Mouse (Mus musculus) c-Kit-positive CD71-positive TER-119-negative erythroid progenitor cells, embryonic 14.5 days (primary cell): ENCODE results near the gene Yipf3.

Source experiments
- DNase-seq: peaks from one replicate; pipeline ENCODE4 v3.0.0-alpha.2; 2013; ENCODE audit warnings: low read depth

Gene Yipf3

DNA sequence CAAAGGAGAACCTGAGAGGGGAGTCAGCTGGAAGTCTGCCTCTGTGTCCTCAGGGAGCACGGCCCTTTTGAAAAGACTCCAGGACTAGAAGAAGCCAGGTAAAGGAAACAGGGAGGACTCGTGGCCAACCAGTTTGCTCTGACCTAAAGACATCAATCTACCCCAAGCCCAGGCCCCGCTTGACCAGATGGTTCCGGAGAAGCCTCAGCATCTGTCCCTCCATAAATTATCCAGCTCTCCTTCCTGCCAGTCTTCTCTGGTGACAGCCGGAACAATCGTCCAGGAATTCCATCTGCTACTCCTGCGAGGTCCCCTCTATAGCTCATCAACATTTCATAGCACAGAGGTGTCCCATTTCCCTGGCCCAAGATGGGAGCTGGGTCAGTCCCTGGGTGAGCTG lies 36.8 kb downstream of the Yipf3 start:
- DNase-seq: no peak

- no peak for DNase-seq
Measured at GRCm38 (mm10) chr17:46285407-46285806, 37.5 kb downstream of the Yipf3 start.

- no peak for DNase-seq
Measured at GRCm38 (mm10) chr17:46287678-46288095, 39.8 kb downstream of the Yipf3 start.

DNA sequence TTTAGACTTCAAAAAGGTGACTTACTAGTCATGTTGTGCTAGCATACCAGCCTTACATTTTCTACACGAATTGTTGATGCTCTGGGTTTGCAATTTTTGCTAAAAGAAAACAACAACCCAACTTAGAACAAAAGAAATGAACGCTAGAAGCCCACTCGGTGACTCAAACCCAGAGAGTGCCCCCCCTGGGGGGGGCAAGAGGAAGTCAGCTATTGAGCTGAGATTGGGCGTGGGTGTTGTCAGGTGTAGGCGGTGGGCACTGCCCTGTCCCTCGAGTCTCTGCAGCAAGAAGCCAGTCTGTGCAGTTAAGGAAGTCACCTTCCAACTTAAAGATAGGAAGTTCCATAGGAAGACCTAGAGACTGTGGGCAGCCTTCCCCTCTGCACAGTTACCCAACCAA lies 48.7 kb downstream of the Yipf3 start:
- DNase-seq: no peak

GRCm38 (mm10) chr17:46297028-46297363 lies 49.1 kb downstream of the Yipf3 start:
- DNase-seq: no peak

DNA sequence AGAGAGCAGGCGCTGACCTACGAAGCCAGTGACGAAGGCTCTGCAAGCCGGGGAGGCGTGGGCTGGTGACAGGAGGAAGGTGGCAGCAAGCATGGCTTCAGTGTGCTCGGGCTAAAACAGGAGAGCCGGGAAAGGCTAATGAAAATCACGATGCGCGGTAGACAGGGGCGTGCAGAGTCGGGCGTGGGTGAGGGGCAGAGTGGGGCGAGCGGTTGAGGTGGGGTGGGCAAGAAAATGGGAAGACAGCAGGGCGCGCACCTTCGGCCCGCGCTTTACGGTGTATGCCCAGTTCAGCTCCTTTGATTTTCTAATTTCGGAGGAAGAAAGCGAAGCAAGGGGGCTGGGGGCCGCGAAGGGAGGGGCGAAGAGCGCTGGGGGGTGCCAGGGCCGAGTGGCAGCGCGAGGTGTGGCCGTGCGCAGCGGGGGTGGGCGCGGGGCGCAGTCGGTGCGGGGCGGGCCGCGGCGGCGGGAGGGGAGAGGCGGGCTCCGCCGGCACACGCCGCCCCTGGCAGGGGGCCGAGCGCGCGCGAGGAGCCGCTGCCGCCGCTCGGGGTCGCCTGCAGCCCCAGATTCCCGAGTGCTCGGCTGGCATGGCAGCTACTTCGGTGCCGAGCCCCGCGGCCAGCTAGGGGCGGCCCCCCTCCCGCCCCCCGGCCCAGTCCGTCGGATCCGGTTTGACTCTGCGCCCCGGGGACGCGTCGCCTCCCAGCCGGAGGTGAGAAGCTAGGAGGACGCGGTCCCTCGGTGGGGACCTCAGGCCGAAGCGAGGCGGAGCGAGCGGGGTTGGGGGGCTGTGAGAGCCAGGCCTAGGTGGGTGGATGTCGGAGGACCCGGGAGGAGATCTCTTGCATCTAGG lies 49.7 kb downstream of the Yipf3 start, which contains the start of gene Dlk2:
Dlk2 (plus strand) TSS at position 58 of the 856 bp plus-strand sequence.
- no peak for DNase-seq

- DNase-seq: peak; percentile 46
Measured at GRCm38 (mm10) chr17:46298220-46298913, 50.5 kb downstream of the Yipf3 start.

- DNase-seq: no peak
Measured at GRCm38 (mm10) chr17:46301892-46302291, 54.0 kb downstream of the Yipf3 start.
